Mouse (Mus musculus): ENCODE measurements at regions not wholly inside any gene's neighbourhood (a gene's known extent, or its start where the extent isn't known, plus 50 kb on each side); places are given as distances from the start of the nearest gene placed in this dataset.

DNA sequence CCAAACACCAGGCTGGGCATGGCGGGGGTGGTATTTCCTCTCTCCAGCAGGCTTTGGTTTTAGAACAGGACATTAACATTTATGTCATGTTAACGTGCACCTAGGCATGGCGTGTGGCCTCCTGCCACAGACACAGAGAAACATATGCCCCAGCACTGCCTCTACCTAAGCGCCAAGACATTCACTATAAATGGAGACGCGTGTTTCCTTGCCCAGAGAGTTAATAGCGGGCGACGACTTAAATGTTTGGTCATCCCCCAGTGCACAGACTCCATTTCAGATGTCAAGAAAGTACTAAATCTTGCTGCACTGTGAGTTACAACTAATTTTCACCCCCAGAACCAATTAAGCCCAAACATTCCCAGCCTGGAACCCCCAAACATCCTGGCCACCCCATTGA is 646.3 kb downstream of the Rab28 start:
- H3K27ac ChIP-seq (ENCODE audit: low read depth, low read length): no peak overlapping the region
- no peak overlapping the region for H3K4me2 ChIP-seq
- H3K9ac ChIP-seq (ENCODE audit: low read depth, low read length): no peak overlapping the region
- H3K27me3 ChIP-seq (replicated peaks; ENCODE audit: control insufficient read depth, insufficient read depth, low read length): no peaks in the 10 kb centered on the region
- H3K36me3 ChIP-seq (ENCODE audit: control insufficient read depth, insufficient read depth, low read length): no peaks in the 10 kb centered on the region
- no peaks in the 10 kb centered on the region for H3K4me1 ChIP-seq (replicated peaks; ENCODE audit: control insufficient read depth, insufficient read depth, low read length)
- ATAC-seq (replicated peaks; ENCODE audit: low FRiP score) (no peak), DNase-seq (ENCODE audit: low spot score) (no peak)
- H3K9me3 ChIP-seq (ENCODE audit: control insufficient read depth, low read length): no peaks in the 10 kb centered on the region
- WGBS: 90% methylated on average over 9 of the region's 9 CpGs
- H3K4me3 ChIP-seq (ENCODE audit: low read depth, low read length): no peak overlapping the region

DNA sequence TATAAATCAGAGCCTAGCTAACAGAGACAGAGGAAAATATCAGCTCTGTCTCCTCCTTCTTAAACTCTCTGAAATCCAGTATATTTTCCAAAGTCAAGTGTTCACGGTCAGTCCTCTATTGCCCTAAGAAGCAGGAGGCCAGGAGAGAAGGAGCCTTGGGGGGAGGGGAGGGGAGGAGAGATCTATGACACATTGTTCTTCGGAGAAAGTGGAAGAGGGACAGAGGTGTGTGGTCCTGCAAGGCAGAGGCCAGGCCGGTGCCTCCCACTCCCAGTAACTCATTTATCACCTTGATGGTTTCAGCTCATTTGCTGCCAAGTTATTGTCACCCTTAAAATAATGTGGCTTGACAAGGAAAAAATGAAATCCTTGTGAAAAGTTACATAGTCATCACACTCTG is 646.7 kb downstream of the Rab28 start:
- H3K27ac ChIP-seq (ENCODE audit: low read depth, low read length): no peak overlapping the region
- DNase-seq (ENCODE audit: low spot score): no peak
- ATAC-seq (replicated peaks; ENCODE audit: low FRiP score): no peak
- H3K9me3 ChIP-seq (ENCODE audit: control insufficient read depth, low read length): no peaks in the 10 kb centered on the region
- H3K4me1 ChIP-seq (replicated peaks; ENCODE audit: control insufficient read depth, insufficient read depth, low read length): no peaks in the 10 kb centered on the region
- WGBS: 43% methylated on average over 3 of the region's 3 CpGs
- H3K4me3 ChIP-seq (ENCODE audit: low read depth, low read length): no peak overlapping the region
- H3K4me2 ChIP-seq: no peak overlapping the region
- no peaks in the 10 kb centered on the region for H3K27me3 ChIP-seq (replicated peaks; ENCODE audit: control insufficient read depth, insufficient read depth, low read length)
- no peak overlapping the region for H3K9ac ChIP-seq (ENCODE audit: low read depth, low read length)
- no peaks in the 10 kb centered on the region for H3K36me3 ChIP-seq (ENCODE audit: control insufficient read depth, insufficient read depth, low read length)

DNA sequence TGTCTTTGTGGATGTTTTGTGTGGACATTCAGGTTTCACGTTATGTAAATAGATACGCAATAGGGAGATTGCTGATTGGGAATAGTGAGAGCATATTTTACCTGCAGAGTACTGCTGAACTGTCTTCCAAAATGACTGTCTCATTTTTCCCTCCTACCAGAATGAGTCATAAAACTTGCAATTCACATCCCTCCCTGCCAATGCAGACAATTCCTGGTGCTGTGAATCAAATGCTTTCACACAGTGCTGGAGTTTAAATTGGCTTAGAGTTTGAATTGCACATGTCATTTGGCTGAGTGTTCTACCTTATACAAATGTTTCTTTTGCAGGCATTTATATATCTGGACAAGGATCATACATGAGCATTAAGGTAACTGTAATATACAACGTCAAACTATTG is 649.9 kb downstream of the Rab28 start:
- Histone ChIP-seq H3K27ac (ENCODE audit: low read depth, low read length) (no peak overlapping the region), H3K4me2 (no peak overlapping the region), H3K4me1 (replicated peaks; ENCODE audit: control insufficient read depth, insufficient read depth, low read length) (no peaks in the 10 kb centered on the region), H3K27me3 (replicated peaks; ENCODE audit: control insufficient read depth, insufficient read depth, low read length) (no peaks in the 10 kb centered on the region), H3K4me3 (ENCODE audit: low read depth, low read length) (no peak overlapping the region), H3K9ac (ENCODE audit: low read depth, low read length) (no peak overlapping the region), H3K9me3 (ENCODE audit: control insufficient read depth, low read length) (no peaks in the 10 kb centered on the region), H3K36me3 (ENCODE audit: control insufficient read depth, insufficient read depth, low read length) (no peaks in the 10 kb centered on the region)
- DNase-seq (ENCODE audit: low spot score) (no peak), ATAC-seq (replicated peaks; ENCODE audit: low FRiP score) (no peak)
- 85% methylated on average over 3 of the region's 3 CpGs for WGBS

DNA sequence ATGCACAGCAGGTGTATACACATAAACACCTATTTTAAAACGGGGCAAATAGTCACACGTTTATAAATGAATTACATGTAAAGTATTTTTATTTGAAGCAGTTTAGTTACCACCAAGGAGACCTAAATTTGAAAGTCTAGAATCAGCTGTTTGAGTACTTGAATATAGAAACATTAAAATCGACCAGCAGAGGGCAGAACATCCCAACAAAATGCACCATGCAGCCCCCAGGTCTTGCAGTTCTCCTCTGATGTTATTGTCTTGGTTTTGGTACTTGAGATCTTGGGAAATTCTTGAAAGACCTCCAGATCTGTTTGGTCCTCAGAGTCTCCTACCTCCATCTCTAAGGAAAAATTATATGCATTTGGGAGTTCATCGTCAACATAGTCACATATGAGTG is 656.0 kb downstream of the Rab28 start:
- no peak overlapping the region for H3K4me2 ChIP-seq
- no peak overlapping the region for H3K27ac ChIP-seq (ENCODE audit: low read depth, low read length)
- no peaks in the 10 kb centered on the region for H3K36me3 ChIP-seq (ENCODE audit: control insufficient read depth, insufficient read depth, low read length)
- DNase-seq (ENCODE audit: low spot score): no peak
- H3K4me3 ChIP-seq (ENCODE audit: low read depth, low read length): no peak overlapping the region
- no peak for ATAC-seq (replicated peaks; ENCODE audit: low FRiP score)
- no peaks in the 10 kb centered on the region for H3K4me1 ChIP-seq (replicated peaks; ENCODE audit: control insufficient read depth, insufficient read depth, low read length)
- H3K27me3 ChIP-seq (replicated peaks; ENCODE audit: control insufficient read depth, insufficient read depth, low read length): no peaks in the 10 kb centered on the region
- H3K9ac ChIP-seq (ENCODE audit: low read depth, low read length): no peak overlapping the region
- no peaks in the 10 kb centered on the region for H3K9me3 ChIP-seq (ENCODE audit: control insufficient read depth, low read length)
- WGBS: 28% methylated on average over 4 of the region's 4 CpGs

DNA sequence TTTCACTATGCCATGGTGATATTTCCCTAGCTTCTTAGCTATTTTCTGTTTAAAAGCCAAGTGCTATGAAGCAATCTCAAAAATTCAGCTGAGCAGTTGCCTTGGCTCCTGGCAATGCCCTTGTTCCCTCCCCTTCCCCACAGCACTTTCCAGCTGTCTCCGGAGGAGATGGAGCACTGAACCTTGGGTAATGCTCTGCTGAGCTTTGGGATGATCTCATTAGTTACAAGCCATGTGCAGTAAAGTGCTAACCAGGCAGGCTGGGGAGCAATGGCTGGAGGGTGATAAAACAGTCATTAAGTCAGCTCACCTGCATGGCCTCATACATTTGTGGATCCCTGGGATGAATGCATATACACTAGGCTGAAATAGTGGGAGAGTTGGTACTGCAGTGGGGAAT is 659.4 kb downstream of the Rab28 start:
- Histone ChIP-seq H3K9me3 (ENCODE audit: control insufficient read depth, low read length) (no peaks in the 10 kb centered on the region), H3K27me3 (replicated peaks; ENCODE audit: control insufficient read depth, insufficient read depth, low read length) (no peaks in the 10 kb centered on the region), H3K4me1 (replicated peaks; ENCODE audit: control insufficient read depth, insufficient read depth, low read length) (no peaks in the 10 kb centered on the region), H3K9ac (ENCODE audit: low read depth, low read length) (no peak overlapping the region), H3K27ac (ENCODE audit: low read depth, low read length) (no peak overlapping the region), H3K4me2 (no peak overlapping the region), H3K36me3 (ENCODE audit: control insufficient read depth, insufficient read depth, low read length) (no peaks in the 10 kb centered on the region), H3K4me3 (ENCODE audit: low read depth, low read length) (no peak overlapping the region)
- no peak for ATAC-seq (replicated peaks; ENCODE audit: low FRiP score)
- 28% methylated on average over 1 of the region's 1 CpGs for WGBS
- no peak for DNase-seq (ENCODE audit: low spot score)

DNA sequence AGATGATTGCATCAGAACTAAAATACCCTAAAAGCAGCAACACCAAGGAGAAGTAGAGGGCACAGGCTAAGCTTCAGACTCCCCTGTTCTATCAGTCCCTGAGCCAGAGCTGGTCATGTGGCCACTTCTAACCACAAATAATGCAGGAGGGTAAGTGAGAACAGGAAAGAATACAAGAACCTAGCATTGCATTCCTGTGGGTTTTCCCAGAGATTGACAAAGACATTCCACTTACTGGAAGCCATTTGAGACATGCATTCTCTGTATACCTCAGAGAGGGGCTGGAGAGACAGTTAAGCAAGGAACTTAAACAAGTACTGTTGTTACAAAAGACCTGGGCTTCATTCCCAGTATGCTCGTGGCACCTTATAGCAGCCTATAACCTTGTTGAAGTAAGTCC is 662.7 kb downstream of the Rab28 start:
- no peaks in the 10 kb centered on the region for H3K4me1 ChIP-seq (replicated peaks; ENCODE audit: control insufficient read depth, insufficient read depth, low read length)
- H3K4me2 ChIP-seq: no peak overlapping the region
- 54% methylated on average over 1 of the region's 1 CpGs for WGBS
- no peaks in the 10 kb centered on the region for H3K9me3 ChIP-seq (ENCODE audit: control insufficient read depth, low read length)
- no peak for DNase-seq (ENCODE audit: low spot score)
- H3K4me3 ChIP-seq (ENCODE audit: low read depth, low read length): no peak overlapping the region
- H3K36me3 ChIP-seq (ENCODE audit: control insufficient read depth, insufficient read depth, low read length): no peaks in the 10 kb centered on the region
- ATAC-seq (replicated peaks; ENCODE audit: low FRiP score): no peak
- no peak overlapping the region for H3K9ac ChIP-seq (ENCODE audit: low read depth, low read length)
- no peak overlapping the region for H3K27ac ChIP-seq (ENCODE audit: low read depth, low read length)
- no peaks in the 10 kb centered on the region for H3K27me3 ChIP-seq (replicated peaks; ENCODE audit: control insufficient read depth, insufficient read depth, low read length)

DNA sequence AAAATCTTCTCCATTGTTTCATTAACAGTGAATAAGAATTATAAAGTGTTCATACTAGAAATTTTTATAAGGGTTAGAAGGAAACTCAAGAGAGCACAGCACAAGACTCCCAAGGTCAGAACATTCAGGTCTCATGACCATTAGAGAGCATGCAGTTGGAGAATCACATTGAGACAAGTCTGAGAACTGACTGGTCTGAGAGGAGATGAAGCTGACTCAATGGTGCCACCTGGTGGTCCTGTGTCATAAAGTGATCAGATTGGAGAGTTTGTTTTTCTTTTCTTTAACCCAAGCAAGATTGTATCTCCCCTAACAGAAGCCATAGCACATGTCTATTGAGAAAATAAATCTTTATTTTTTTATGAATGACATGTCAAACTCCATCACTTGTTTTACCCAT is 663.5 kb downstream of the Rab28 start:
- Histone ChIP-seq H3K9me3 (ENCODE audit: control insufficient read depth, low read length) (no peaks in the 10 kb centered on the region), H3K27me3 (replicated peaks; ENCODE audit: control insufficient read depth, insufficient read depth, low read length) (no peaks in the 10 kb centered on the region), H3K27ac (ENCODE audit: low read depth, low read length) (no peak overlapping the region), H3K4me3 (ENCODE audit: low read depth, low read length) (no peak overlapping the region), H3K36me3 (ENCODE audit: control insufficient read depth, insufficient read depth, low read length) (no peaks in the 10 kb centered on the region), H3K4me1 (replicated peaks; ENCODE audit: control insufficient read depth, insufficient read depth, low read length) (no peaks in the 10 kb centered on the region), H3K4me2 (no peak overlapping the region), H3K9ac (ENCODE audit: low read depth, low read length) (no peak overlapping the region)
- ATAC-seq (replicated peaks; ENCODE audit: low FRiP score) (0 out of 2 replicates have a peak, but pooled peaks have one; percentile 31), DNase-seq (ENCODE audit: low spot score) (no peak)

DNA sequence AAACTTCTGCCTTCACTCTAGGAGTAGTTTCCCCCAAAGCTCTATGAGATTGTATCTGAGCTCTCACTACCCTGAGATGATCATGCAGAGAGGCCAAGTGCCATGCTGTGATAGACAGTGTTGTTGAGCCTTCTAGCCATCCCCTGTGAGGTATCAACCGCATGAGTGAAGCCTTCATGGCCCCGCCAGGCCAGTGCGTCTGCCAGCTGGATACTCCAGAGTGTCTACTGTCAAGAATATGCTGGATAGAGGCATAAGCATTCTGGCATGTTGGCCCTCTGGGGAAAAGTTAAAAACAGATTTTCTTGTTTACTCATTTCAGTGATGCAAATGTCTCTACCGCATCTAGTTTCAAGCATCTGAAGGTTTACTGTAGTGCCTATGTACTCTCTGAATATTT is 669.2 kb downstream of the Rab28 start:
- Histone ChIP-seq H3K9me3 (ENCODE audit: control insufficient read depth, low read length) (no peaks in the 10 kb centered on the region), H3K9ac (ENCODE audit: low read depth, low read length) (no peak overlapping the region), H3K36me3 (ENCODE audit: control insufficient read depth, insufficient read depth, low read length) (no peaks in the 10 kb centered on the region), H3K4me1 (replicated peaks; ENCODE audit: control insufficient read depth, insufficient read depth, low read length) (no peaks in the 10 kb centered on the region), H3K27me3 (replicated peaks; ENCODE audit: control insufficient read depth, insufficient read depth, low read length) (no peaks in the 10 kb centered on the region), H3K27ac (ENCODE audit: low read depth, low read length) (no peak overlapping the region), H3K4me3 (ENCODE audit: low read depth, low read length) (no peak overlapping the region), H3K4me2 (no peak overlapping the region)
- no peak for DNase-seq (ENCODE audit: low spot score)
- ATAC-seq (replicated peaks; ENCODE audit: low FRiP score): no peak
- 83% methylated on average over 4 of the region's 4 CpGs for WGBS

DNA sequence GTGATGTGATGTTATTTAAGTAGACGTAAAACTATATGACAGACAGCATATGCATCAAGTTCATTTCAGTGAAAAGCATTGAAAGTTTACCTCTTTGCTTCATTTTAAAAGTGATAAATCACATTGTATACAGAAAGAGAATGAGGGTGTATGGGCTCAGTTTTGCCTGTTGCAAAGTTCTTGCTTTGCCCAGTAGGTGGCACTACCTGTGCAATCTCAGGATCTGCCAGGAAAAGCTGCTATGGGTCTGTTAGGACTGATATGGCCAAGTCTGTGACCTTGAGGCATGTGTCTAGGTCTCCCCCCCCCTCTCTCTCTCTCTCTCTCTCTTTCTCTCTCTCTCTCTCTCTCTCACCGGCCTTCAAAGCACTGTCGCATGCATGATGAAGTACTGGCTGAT is 701.3 kb downstream of the Rab28 start:
- H3K4me2 ChIP-seq: no peak overlapping the region

More for the DNA sequence above, 701.3 kb downstream of the Rab28 start:
- no peak overlapping the region for H3K27ac ChIP-seq (ENCODE audit: low read depth, low read length)
- DNase-seq (ENCODE audit: low spot score) (no peak), ATAC-seq (replicated peaks; ENCODE audit: low FRiP score) (no peak)
- H3K36me3 ChIP-seq (ENCODE audit: control insufficient read depth, insufficient read depth, low read length): no peaks in the 10 kb centered on the region
- H3K27me3 ChIP-seq (replicated peaks; ENCODE audit: control insufficient read depth, insufficient read depth, low read length): no peaks in the 10 kb centered on the region
- H3K4me1 ChIP-seq (replicated peaks; ENCODE audit: control insufficient read depth, insufficient read depth, low read length): no peaks in the 10 kb centered on the region
- H3K4me3 ChIP-seq (ENCODE audit: low read depth, low read length): no peak overlapping the region
- WGBS: 56% methylated on average over 3 of the region's 3 CpGs
- no peak overlapping the region for H3K9ac ChIP-seq (ENCODE audit: low read depth, low read length)
- H3K9me3 ChIP-seq (ENCODE audit: control insufficient read depth, low read length): no peaks in the 10 kb centered on the region

Measured in liver, embryonic 11.5 days (tissue).